Mouse (Mus musculus): ENCODE measurements at regions not wholly inside any gene's neighbourhood (a gene's known extent, or its start where the extent isn't known, plus 50 kb on each side); places are given as distances from the start of the nearest gene placed in this dataset.

DNA sequence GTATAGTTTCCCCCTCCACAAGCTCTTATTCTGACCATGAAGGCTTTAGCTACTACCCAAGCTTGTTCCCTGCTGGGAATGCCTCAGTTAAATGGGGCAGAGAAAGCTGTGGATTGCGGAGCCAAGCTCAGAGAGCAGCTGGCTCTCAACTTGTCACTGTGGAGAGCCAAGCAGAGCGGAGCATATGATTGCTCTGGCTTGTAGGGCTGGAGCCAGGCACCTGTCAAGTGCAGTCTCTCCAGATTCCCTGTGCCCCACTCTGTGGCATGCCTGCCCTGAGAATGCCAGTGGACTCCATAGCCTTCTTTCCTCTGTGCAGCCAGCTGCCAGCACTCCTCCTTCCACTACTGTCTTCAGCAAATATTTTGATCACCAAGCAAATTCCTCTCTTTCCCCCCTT is 117.9 kb downstream of the Bmp2 start:
- TF ChIP-seq POLR2A (IDR thresholded peaks at IDR 0.05; ENCODE audit: extremely low read depth, insufficient read depth, low read length) (no peak), CTCF (IDR thresholded peaks at IDR 0.05; ENCODE audit: extremely low read depth, insufficient read depth, low read length) (no peak)
- no peaks in the 10 kb centered on the region for H3K4me1 ChIP-seq (ENCODE audit: control insufficient read depth, insufficient read depth, low read length)
- H3K27ac ChIP-seq (ENCODE audit: insufficient read depth, low read length): no peak overlapping the region
- H3K4me3 ChIP-seq (ENCODE audit: insufficient read depth, low read length): no peak overlapping the region

DNA sequence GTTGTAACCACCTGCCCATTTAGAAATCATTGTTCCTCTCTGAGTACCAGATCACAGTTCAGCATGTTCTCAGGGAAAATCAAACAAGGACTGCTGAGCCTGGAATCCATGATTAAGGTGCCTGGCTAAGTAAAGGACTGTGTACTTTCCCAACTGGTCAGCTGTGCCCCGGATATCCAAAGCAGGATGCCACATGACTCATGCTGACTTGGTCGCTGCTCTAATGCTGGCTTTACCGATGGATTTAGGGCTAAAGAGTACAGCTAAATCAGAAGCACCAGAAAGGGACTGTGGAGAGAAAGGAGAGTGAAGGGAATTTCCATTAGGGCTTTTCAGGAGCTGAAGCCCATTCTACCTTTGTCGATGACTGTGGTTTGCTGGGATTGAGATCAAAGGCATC is 119.6 kb downstream of the Bmp2 start:
- no peak for TF ChIP-seq POLR2A (IDR thresholded peaks at IDR 0.05; ENCODE audit: extremely low read depth, insufficient read depth, low read length)
- no peak overlapping the region for H3K4me3 ChIP-seq (ENCODE audit: insufficient read depth, low read length)
- H3K4me1 ChIP-seq (ENCODE audit: control insufficient read depth, insufficient read depth, low read length): no peaks in the 10 kb centered on the region
- no peak overlapping the region for H3K27ac ChIP-seq (ENCODE audit: insufficient read depth, low read length)

DNA sequence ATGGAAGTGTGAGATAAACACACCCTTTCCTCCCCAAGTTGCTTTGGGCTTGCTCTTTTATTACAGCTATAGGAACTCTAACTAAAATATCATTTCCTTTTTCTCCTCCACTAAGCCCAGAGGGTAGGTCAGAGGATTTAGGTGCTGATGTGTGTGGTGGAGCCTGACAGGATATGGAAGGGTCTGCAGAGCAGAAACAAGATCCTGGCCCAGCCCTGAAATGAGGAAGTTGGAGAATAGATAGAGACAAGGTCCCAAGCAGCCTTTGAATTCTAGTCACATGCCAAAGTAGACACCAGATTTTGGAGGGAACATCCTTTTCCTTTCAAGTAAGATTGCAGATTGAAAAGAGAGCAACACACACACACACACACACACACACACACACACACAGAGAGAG is 132.4 kb downstream of the Bmp2 start:
- H3K4me3 ChIP-seq (ENCODE audit: insufficient read depth, low read length): no peak overlapping the region
- H3K27ac ChIP-seq (ENCODE audit: insufficient read depth, low read length): no peak overlapping the region
- TF ChIP-seq CTCF (IDR thresholded peaks at IDR 0.05; ENCODE audit: extremely low read depth, insufficient read depth, low read length) (no peak), POLR2A (IDR thresholded peaks at IDR 0.05; ENCODE audit: extremely low read depth, insufficient read depth, low read length) (no peak)
- H3K4me1 ChIP-seq (ENCODE audit: control insufficient read depth, insufficient read depth, low read length): no peaks in the 10 kb centered on the region

DNA sequence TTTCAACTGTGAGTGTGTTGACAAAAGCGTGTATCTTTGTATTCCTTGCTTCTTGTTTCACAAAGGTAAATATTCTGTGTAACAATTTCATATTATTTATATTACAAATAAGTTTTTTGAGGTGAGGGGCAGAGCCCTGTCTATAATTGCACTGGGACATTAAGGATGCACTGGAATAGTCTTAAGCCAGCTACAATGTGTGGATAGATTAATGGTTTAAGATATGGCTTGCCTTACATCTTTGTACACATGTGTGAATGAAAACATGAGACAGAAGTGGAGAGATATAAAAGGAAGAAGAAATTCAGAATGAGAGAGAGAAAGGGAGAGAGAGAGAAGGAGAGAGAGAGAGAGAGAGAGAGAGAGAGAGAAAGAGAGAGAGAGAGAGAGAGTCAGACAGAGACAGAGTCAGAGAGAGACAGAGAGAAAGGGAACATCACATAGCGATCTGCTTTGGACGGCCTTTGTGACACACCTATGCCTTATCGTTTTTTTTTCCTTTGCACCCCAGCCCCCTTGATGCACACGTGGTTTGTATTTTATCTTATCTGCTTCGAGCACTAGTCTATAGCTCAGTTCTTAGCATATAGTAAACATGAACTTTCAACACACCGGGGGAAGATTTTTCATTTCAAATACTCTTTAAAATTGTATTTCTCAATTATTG is 136.3 kb downstream of the Bmp2 start:
- Histone ChIP-seq H3K4me1 (ENCODE audit: control insufficient read depth, insufficient read depth, low read length) (no peaks in the 10 kb centered on the region), H3K27ac (ENCODE audit: insufficient read depth, low read length) (no peak overlapping the region), H3K4me3 (ENCODE audit: insufficient read depth, low read length) (no peak overlapping the region)
- TF ChIP-seq CTCF (IDR thresholded peaks at IDR 0.05; ENCODE audit: extremely low read depth, insufficient read depth, low read length) (no peak), POLR2A (IDR thresholded peaks at IDR 0.05; ENCODE audit: extremely low read depth, insufficient read depth, low read length) (no peak)

DNA sequence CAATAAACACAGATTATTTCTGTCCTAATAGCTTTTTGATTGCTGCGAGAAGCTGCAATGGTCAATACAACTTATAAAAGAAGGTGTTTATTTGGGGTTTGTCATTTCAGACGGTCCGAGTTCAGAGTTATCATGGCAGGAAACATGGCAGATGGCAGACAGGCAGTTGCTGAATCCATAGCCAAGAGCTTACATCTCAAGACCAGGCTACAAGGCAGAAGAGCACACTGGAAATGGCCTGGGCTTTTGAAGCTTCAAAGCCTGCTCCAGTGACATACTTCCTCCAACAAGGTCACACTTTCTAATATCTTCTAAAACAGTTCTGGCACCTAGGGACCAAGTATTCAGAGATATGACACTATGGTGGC is 136.8 kb downstream of the Bmp2 start:
- H3K4me1 ChIP-seq (ENCODE audit: control insufficient read depth, insufficient read depth, low read length): no peaks in the 10 kb centered on the region
- H3K4me3 ChIP-seq (ENCODE audit: insufficient read depth, low read length): no peak overlapping the region
- no peak overlapping the region for H3K27ac ChIP-seq (ENCODE audit: insufficient read depth, low read length)
- no peak for TF ChIP-seq CTCF (IDR thresholded peaks at IDR 0.05; ENCODE audit: extremely low read depth, insufficient read depth, low read length)
- no peak for TF ChIP-seq POLR2A (IDR thresholded peaks at IDR 0.05; ENCODE audit: extremely low read depth, insufficient read depth, low read length)

DNA sequence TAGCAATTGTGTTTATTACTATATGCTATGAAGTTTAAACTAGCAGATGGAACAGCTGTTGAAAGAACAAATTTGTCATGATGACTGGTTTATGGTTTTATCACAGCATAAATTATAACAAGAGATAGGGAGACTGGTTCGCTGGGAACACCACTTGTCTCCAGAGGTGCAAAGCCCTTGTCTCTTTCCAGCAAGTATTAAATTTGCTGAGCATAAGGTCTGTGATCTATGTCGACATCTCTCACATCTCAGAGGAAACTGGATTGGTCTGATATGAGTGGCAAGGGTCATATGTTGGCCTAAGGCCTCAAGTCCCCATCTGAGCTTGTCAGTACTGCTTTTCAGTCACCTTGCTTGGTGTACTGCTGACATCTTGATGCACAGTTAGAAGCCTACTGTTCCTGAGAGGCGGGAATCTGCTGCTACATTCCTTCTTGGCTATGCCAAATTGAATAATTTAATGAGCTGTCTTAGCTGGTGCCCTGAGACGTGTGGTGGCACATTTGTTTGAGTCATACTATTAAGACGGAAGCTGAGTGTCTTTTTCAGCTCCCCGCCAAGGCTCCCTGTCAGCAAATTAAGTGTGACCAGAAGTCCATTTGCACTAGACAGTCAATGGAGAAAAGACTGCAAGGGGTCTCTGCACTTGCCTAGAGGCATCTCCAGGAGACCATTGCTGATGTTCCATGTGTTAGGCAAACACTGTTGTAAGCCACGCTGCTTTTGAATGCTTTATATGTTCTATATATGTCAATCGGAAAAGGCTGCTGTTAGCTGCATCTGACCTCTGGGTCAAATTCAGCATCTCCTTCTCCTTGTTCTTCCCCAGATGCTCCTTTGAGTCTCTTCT is 157.0 kb downstream of the Bmp2 start:
- TF ChIP-seq CTCF (IDR thresholded peaks at IDR 0.05; ENCODE audit: extremely low read depth, insufficient read depth, low read length) (no peak), POLR2A (IDR thresholded peaks at IDR 0.05; ENCODE audit: extremely low read depth, insufficient read depth, low read length) (no peak)
- Histone ChIP-seq H3K4me1 (ENCODE audit: control insufficient read depth, insufficient read depth, low read length) (no peaks in the 10 kb centered on the region), H3K4me3 (ENCODE audit: insufficient read depth, low read length) (no peak overlapping the region), H3K27ac (ENCODE audit: insufficient read depth, low read length) (no peak overlapping the region)

DNA sequence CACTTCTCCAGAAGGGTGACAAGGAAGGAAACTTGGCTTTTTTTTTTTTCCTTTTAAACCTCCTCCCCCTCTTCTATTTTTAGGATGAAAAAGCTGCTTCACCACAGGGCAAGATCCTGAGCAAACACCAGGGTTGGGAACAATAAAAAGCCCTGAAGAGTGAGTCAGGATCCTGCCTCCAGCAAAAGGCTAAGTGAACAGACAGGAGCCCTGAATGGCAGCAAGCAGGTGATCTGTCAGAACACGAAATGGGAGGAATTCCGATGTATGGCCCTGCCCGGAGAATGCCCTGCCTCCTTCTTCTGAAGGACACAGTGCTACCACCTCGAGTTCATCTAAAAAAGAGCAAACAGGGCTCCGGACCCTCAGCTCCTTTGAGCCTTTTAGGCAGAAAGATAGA is 164.3 kb downstream of the Bmp2 start:
- no peaks in the 10 kb centered on the region for H3K4me1 ChIP-seq (ENCODE audit: control insufficient read depth, insufficient read depth, low read length)
- TF ChIP-seq CTCF (IDR thresholded peaks at IDR 0.05; ENCODE audit: extremely low read depth, insufficient read depth, low read length) (no peak), POLR2A (IDR thresholded peaks at IDR 0.05; ENCODE audit: extremely low read depth, insufficient read depth, low read length) (no peak)

DNA sequence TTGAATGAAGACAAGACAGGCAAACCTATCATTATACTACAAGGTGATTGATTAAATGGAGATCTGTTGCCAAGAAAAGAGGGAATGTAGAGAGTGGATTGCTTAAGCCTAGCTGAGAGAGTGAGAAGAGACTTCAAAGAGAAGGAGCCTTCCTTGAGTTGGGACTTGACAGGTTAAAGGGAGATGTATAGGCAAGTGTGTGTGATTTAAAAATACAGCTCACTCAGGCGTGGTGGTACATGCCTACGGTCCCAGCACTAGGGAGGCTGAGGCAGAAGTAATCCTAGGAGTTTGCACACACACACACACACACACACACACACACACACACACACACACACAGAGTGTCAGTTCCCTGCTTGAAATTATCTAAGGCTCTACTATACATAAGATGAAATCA is 165.1 kb downstream of the Bmp2 start:
- H3K4me1 ChIP-seq (ENCODE audit: control insufficient read depth, insufficient read depth, low read length): no peaks in the 10 kb centered on the region
- no peak overlapping the region for H3K27ac ChIP-seq (ENCODE audit: insufficient read depth, low read length)
- no peak for TF ChIP-seq CTCF (IDR thresholded peaks at IDR 0.05; ENCODE audit: extremely low read depth, insufficient read depth, low read length)
- TF ChIP-seq POLR2A (IDR thresholded peaks at IDR 0.05; ENCODE audit: extremely low read depth, insufficient read depth, low read length): no peak
- no peak overlapping the region for H3K4me3 ChIP-seq (ENCODE audit: insufficient read depth, low read length)

More for the DNA sequence above, 164.3 kb downstream of the Bmp2 start:
- Histone ChIP-seq H3K27ac (ENCODE audit: insufficient read depth, low read length) (no peak overlapping the region), H3K4me3 (ENCODE audit: insufficient read depth, low read length) (no peak overlapping the region)

DNA sequence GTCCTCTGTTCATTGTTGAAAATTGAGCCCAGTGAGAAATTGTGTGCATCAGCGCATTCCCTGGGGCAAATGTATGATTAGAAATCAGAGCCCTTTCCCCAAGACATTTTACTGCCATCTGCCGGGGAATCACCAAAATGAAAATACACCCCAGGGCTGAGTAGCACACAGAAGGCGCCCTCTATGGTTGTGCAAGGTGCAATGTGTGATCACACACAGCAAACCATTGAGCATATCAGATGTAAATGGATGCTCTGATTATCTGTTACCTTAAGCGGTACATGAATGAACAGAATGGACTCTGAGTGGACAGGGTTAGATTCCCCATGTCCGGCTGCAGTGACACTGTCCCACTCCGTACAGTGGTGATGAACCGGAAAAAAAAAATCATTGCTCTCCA is 172.4 kb downstream of the Bmp2 start:
- TF ChIP-seq POLR2A (IDR thresholded peaks at IDR 0.05; ENCODE audit: extremely low read depth, insufficient read depth, low read length) (no peak), CTCF (IDR thresholded peaks at IDR 0.05; ENCODE audit: extremely low read depth, insufficient read depth, low read length) (peak; percentile 59; the same call in 1 of the 2 replicates)
- no peaks in the 10 kb centered on the region for H3K4me1 ChIP-seq (ENCODE audit: control insufficient read depth, insufficient read depth, low read length)

DNA sequence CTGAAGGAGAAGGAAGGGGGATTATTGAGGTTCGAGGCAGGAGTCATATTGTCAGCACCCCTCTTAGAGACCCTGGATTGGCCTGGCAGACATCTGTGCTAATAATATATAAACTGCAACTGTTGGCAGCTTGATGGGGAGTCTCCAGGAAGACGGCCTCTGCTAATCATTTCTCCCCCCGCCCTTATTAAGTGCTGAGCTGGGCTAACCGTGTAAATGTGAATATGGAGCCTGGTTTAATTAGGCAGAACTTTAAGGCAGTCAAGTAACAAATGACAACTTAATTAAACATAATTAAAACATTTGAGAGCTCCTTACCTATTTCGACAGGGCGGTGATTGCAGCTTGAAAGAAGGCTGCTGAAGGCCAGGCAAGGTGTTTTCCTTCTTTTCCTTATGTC is 172.8 kb downstream of the Bmp2 start:
- TF ChIP-seq CTCF (IDR thresholded peaks at IDR 0.05; ENCODE audit: extremely low read depth, insufficient read depth, low read length) (no peak), POLR2A (IDR thresholded peaks at IDR 0.05; ENCODE audit: extremely low read depth, insufficient read depth, low read length) (no peak)
- Histone ChIP-seq H3K4me1 (ENCODE audit: control insufficient read depth, insufficient read depth, low read length) (no peaks in the 10 kb centered on the region), H3K4me3 (ENCODE audit: insufficient read depth, low read length) (no peak overlapping the region), H3K27ac (ENCODE audit: insufficient read depth, low read length) (no peak overlapping the region)

More for the DNA sequence above, 172.4 kb downstream of the Bmp2 start:
- H3K27ac ChIP-seq (ENCODE audit: insufficient read depth, low read length): no peak overlapping the region
- no peak overlapping the region for H3K4me3 ChIP-seq (ENCODE audit: insufficient read depth, low read length)
